In genomic region chr11:103952635-103953031, GRCm38 (mm10) we compare ENCODE assay signal across 8 mouse cellular contexts. TPM values are rescaled to one million over a fixed set of nuclear protein-coding genes. Genes with fewer than 3 reads are reported as not detected.
DNase-seq lines count a peak whose midpoint lies in the region; ATAC-seq and TF ChIP-seq lines count a peak whose summit lies in the region.

No protein-coding gene starts in this region.

- H3K4me2 ChIP-seq in lung, embryonic 16.5 days (ENCODE audit: low read depth, low read length): peak overlapping the region; percentile 91
- peak overlapping the region; percentile 77; the same call in 1 of the 2 replicates for H3K4me2 ChIP-seq in limb, embryonic 11.5 days (ENCODE audit: low read depth, severe bottlenecking)
- peak overlapping the region; percentile 66 for H3K4me2 ChIP-seq in neural tube, embryonic 15.5 days

- DNase-seq in cerebellum, adult 2 months: no peak
- DNase-seq in cerebellum, postnatal 14 days: no peak
- no peak for DNase-seq in lung, adult 18-20 months
- DNase-seq in limb, embryonic 11.5 days (ENCODE audit: low spot score): no peak
- DNase-seq in frontal cortex, adult 2 months (ENCODE audit: extremely low spot score in 1 of 2, low spot score in 1 of 2): no peak
- no peak for DNase-seq in gastrocnemius, postnatal 36 days

- H3K4me3 ChIP-seq in cerebellum, adult 2 months (replicated peaks; ENCODE audit: insufficient read depth, low read depth, low read length): peak overlapping the region; percentile 91
- peak overlapping the region; percentile 89 for H3K4me3 ChIP-seq in lung, embryonic 16.5 days (ENCODE audit: low read length)
- H3K4me3 ChIP-seq in limb, embryonic 11.5 days (ENCODE audit: low read depth, low read length): peak overlapping the region; percentile 55
- peak overlapping the region; percentile 82 for H3K4me3 ChIP-seq in neural tube, embryonic 15.5 days (replicated peaks)

- H3K27me3 ChIP-seq in cerebellum, adult 2 months (ENCODE audit: control insufficient read depth, insufficient read depth, low read length): no peaks in the 10 kb centered on the region
- H3K27me3 ChIP-seq in lung, embryonic 16.5 days (ENCODE audit: control insufficient read depth, insufficient read depth, low read depth, low read length): no peaks in the 10 kb centered on the region
- no peaks in the 10 kb centered on the region for H3K27me3 ChIP-seq in limb, embryonic 11.5 days (ENCODE audit: control insufficient read depth, insufficient read depth, low read length)
- no peaks in the 10 kb centered on the region for H3K27me3 ChIP-seq in neural tube, embryonic 15.5 days (replicated peaks)

- no peak for TF ChIP-seq CTCF in cerebellum, adult 2 months (IDR thresholded peaks at IDR 0.05; ENCODE audit: borderline replicate concordance, insufficient read depth, low read depth, low read length)

- H3K36me3 ChIP-seq in lung, embryonic 16.5 days (ENCODE audit: control insufficient read depth, insufficient read depth, low read length): no peaks in the 10 kb centered on the region
- H3K36me3 ChIP-seq in limb, embryonic 11.5 days (ENCODE audit: control insufficient read depth, insufficient read depth, low read length): no peaks in the 10 kb centered on the region
- no peaks in the 10 kb centered on the region for H3K36me3 ChIP-seq in neural tube, embryonic 15.5 days

- no peak for ATAC-seq in lung, embryonic 16.5 days (ENCODE audit: low read depth)
- ATAC-seq in limb, embryonic 11.5 days (ENCODE audit: insufficient number of reproducible peaks, low FRiP score, low TSS enrichment, low read depth): no peak
- ATAC-seq in neural tube, embryonic 15.5 days (ENCODE audit: low FRiP score): no peak

- intact Hi-C loops in gastrocnemius, postnatal 36 days (cut with DNase I): no loop called here

- TF ChIP-seq POLR2A in cerebellum, adult 2 months (IDR thresholded peaks at IDR 0.05; ENCODE audit: borderline replicate concordance, insufficient read depth, low read length): no peak

- peak overlapping the region; percentile 48; the same call in 1 of the 2 replicates for H3K27ac ChIP-seq in cerebellum, adult 2 months (ENCODE audit: insufficient read depth, low read length)
- no peak overlapping the region for H3K27ac ChIP-seq in lung, embryonic 16.5 days (ENCODE audit: low read length)
- H3K27ac ChIP-seq in limb, embryonic 11.5 days (replicated peaks; ENCODE audit: low read depth, low read length): no peak overlapping the region
- H3K27ac ChIP-seq in neural tube, embryonic 15.5 days (replicated peaks): no peak overlapping the region

- H3K9me3 ChIP-seq in lung, embryonic 16.5 days (ENCODE audit: control insufficient read depth, low read length): no peaks in the 10 kb centered on the region
- H3K9me3 ChIP-seq in limb, embryonic 11.5 days (ENCODE audit: control insufficient read depth, low read length): no peaks in the 10 kb centered on the region
- no peaks in the 10 kb centered on the region for H3K9me3 ChIP-seq in neural tube, embryonic 15.5 days (replicated peaks)

- peaks cover 9% of the 10 kb centered on the region for H3K4me1 ChIP-seq in cerebellum, adult 2 months (ENCODE audit: control insufficient read depth, insufficient read depth, low read length)
- H3K4me1 ChIP-seq in lung, embryonic 16.5 days (replicated peaks; ENCODE audit: control insufficient read depth, insufficient read depth, low read length): peaks cover 8% of the 10 kb centered on the region
- peaks cover 4% of the 10 kb centered on the region; the same call in 1 of the 2 replicates for H3K4me1 ChIP-seq in limb, embryonic 11.5 days (ENCODE audit: control insufficient read depth, insufficient read depth, low read length)
- peaks cover 28% of the 10 kb centered on the region for H3K4me1 ChIP-seq in neural tube, embryonic 15.5 days

- 23% methylated on average over 5 of the region's 5 CpGs for WGBS in cerebellum, adult 2 months
- 73% methylated on average over 5 of the region's 5 CpGs for WGBS in lung, embryonic 16.5 days
- 52% methylated on average over 5 of the region's 5 CpGs for WGBS in limb, embryonic 11.5 days
- WGBS in neural tube, embryonic 15.5 days: 64% methylated on average over 5 of the region's 5 CpGs

- H3K9ac ChIP-seq in lung, embryonic 16.5 days (ENCODE audit: low read length): 0 out of 2 replicates have a peak overlapping the region, but pooled peaks have one; percentile 18
- no peak overlapping the region for H3K9ac ChIP-seq in limb, embryonic 11.5 days (ENCODE audit: low read length)
- peak overlapping the region; percentile 95 for H3K9ac ChIP-seq in neural tube, embryonic 15.5 days (replicated peaks)

RNA-seq across cellular contexts. Expression of gene Nsf, which starts 1.2 kb away (rescaled TPM):
- 472 and 511 TPM in 2 replicates for polyA plus RNA-seq in cerebellum, adult 2 months (2012; rRNA removed)
- 52.5 and 55.1 TPM in 2 replicates for polyA plus RNA-seq in lung, embryonic 16.5 days (2015; fragmentation: Nextera tagmentation; extraction: Ambion mirVana)
- polyA plus RNA-seq in limb, embryonic 11.5 days (2014; fragmentation: Nextera tagmentation; extraction: Ambion mirVana): 46.3 and 51.2 TPM in 2 replicates
- polyA plus RNA-seq in neural tube, embryonic 15.5 days (2015; fragmentation: Nextera tagmentation; extraction: Ambion mirVana): 231 and 244 TPM in 2 replicates
- polyA plus RNA-seq in frontal cortex, adult 2 months (2012; rRNA removed): 464 and 504 TPM in 2 replicates
- total RNA-seq in gastrocnemius, postnatal 36 days (2021): 10 to 100 TPM; 16.4 to 18.9 TPM

RNA-seq across cellular contexts. Expression of gene Arf2, which starts 13.9 kb away (rescaled TPM):
- 55.0 and 57.2 TPM in 2 replicates for polyA plus RNA-seq in cerebellum, adult 2 months (2012; rRNA removed)
- 70.2 and 71.9 TPM in 2 replicates for polyA plus RNA-seq in lung, embryonic 16.5 days (2015; fragmentation: Nextera tagmentation; extraction: Ambion mirVana)
- 77.4 and 82.0 TPM in 2 replicates for polyA plus RNA-seq in limb, embryonic 11.5 days (2014; fragmentation: Nextera tagmentation; extraction: Ambion mirVana)
- polyA plus RNA-seq in neural tube, embryonic 15.5 days (2015; fragmentation: Nextera tagmentation; extraction: Ambion mirVana): 147 and 171 TPM in 2 replicates
- polyA plus RNA-seq in frontal cortex, adult 2 months (2012; rRNA removed): 48.1 and 49.8 TPM in 2 replicates
- 10 to 100 TPM; 12.9 to 17.9 TPM for total RNA-seq in gastrocnemius, postnatal 36 days (2021)
